Mouse (Mus musculus) limb, embryonic 12.5 days (tissue): ENCODE results near the gene Gla. TPM values are rescaled to one million over a fixed set of nuclear protein-coding genes. Genes with fewer than 3 reads are reported as not detected.
A peak's percentile ranks its signal among the peaks of the same experiment; 100 is the strongest.

Source experiments
- ATAC-seq: fragments of 200-750 bp; cut with Nextera tagmentation; 2 replicates; pipeline ENCODE4 v1.8.0; 2017; ENCODE audit warnings: low read depth, moderate TSS enrichment; ENCODE audit not compliant: insufficient number of reproducible peaks, insufficient read depth, low FRiP score, low TSS enrichment
- H3K27ac ChIP-seq: fragments of 300-500 bp; sonication (generic); 2 replicates; pipeline ENCODE4 v1.5.1; 2016; ENCODE audit warnings: mild to moderate bottlenecking, moderate library complexity
- H3K27me3 ChIP-seq: fragments of 300-500 bp; sonication (generic); 2 replicates; pipeline ENCODE4 v1.6.1; 2016; ENCODE audit warnings: mild to moderate bottlenecking, moderate library complexity
- H3K36me3 ChIP-seq: fragments of 300-500 bp; sonication (generic); 2 replicates; pipeline ENCODE4 v1.6.1; 2016; ENCODE audit warnings: mild to moderate bottlenecking, moderate library complexity
- H3K4me1 ChIP-seq: fragments of 300-500 bp; sonication (generic); replicated peaks from 2 replicates; pipeline ENCODE4 v1.6.1; 2016
- H3K4me2 ChIP-seq: fragments of 300-500 bp; sonication (generic); 2 replicates; pipeline ENCODE4 v1.6.1; 2016; ENCODE audit warnings: mild to moderate bottlenecking, moderate library complexity
- H3K4me3 ChIP-seq: fragments of 300-500 bp; sonication (generic); replicated peaks from 2 replicates; pipeline ENCODE4 v1.5.1; 2016; ENCODE audit warnings: mild to moderate bottlenecking
- H3K9ac ChIP-seq: fragments of 300-500 bp; sonication (generic); replicated peaks from 2 replicates; pipeline ENCODE4 v1.6.1; 2016; ENCODE audit warnings: mild to moderate bottlenecking, moderate library complexity
- H3K9me3 ChIP-seq: fragments of 300-500 bp; sonication (generic); 2 replicates; pipeline ENCODE4 v1.6.1; 2016; ENCODE audit warnings: mild to moderate bottlenecking, moderate library complexity
- WGBS: fragments of 180-500 bp; shearing (Covaris S2); methylation state at CpG from one replicate; pipeline ENCODE4 v1.1.7; 2016; 5-methylcytosine and 5-hydroxymethylcytosine counted together
- polyA plus RNA-seq: library from polyadenylated mRNA; unstranded; fragments of >200 nt; fragmentation: Nextera tagmentation; extraction: Ambion mirVana; gene quantifications from 2 replicates; pipeline ENCODE4 v1.2.1, GENCODE M21; 2016

The Gla gene
- polyA plus RNA-seq, 1 experiment from 2014 or later, result 5.4 TPM

- H3K4me1 ChIP-seq, result no peaks in the 10 kb centered on the region
- H3K4me2 ChIP-seq, result peak overlapping the region; percentile 62
- no peak for ATAC-seq
- H3K9ac ChIP-seq, result peak overlapping the region; percentile 72
- peak overlapping the region; percentile 89; the same call in 1 of the 2 replicates for H3K27ac ChIP-seq
- peaks cover 21% of the 10 kb centered on the region for H3K27me3 ChIP-seq
- H3K9me3 ChIP-seq, result no peaks in the 10 kb centered on the region
- peak overlapping the region; percentile 51 for H3K4me3 ChIP-seq
- 33% methylated on average over 8 of the region's 8 CpGs for WGBS
- H3K36me3 ChIP-seq, result peaks cover 18% of the 10 kb centered on the region
Observed at GRCm38 (mm10) chrX:134586447-134586846, 14.5 kb downstream of the Gla start.

- WGBS, result 20% methylated on average over 45 of the region's 45 CpGs
- Histone ChIP-seq H3K27ac (peak within 1 kb of the TSS; percentile 89), H3K4me2 (peak within 1 kb of the TSS; percentile 62), H3K9me3 (no peaks in the 10 kb centered on the region), H3K27me3 (peaks cover 19% of the 10 kb centered on the region), H3K9ac (peak within 1 kb of the TSS; percentile 72), H3K36me3 (peaks cover 18% of the 10 kb centered on the region), H3K4me1 (no peaks in the 10 kb centered on the region), H3K4me3 (peak within 1 kb of the TSS; percentile 51)
- peak; percentile 94 for ATAC-seq
Observed at GRCm38 (mm10) chrX:134585103-134586002, 15.6 kb downstream of the Gla start, which contains the start of gene Rpl36a. TSS of gene Rpl36a (plus strand) at chrX:134585654.

- Histone ChIP-seq H3K27me3 (peaks cover 18% of the 10 kb centered on the region), H3K9ac (no peak within 1 kb of the TSS), H3K4me3 (no peak within 1 kb of the TSS), H3K9me3 (no peaks in the 10 kb centered on the region), H3K4me1 (no peaks in the 10 kb centered on the region), H3K36me3 (peaks cover 6% of the 10 kb centered on the region; the same call in 1 of the 2 replicates), H3K27ac (no peak within 1 kb of the TSS), H3K4me2 (no peak within 1 kb of the TSS)
- WGBS, result 84% methylated on average over 11 of the region's 11 CpGs
- no peak for ATAC-seq
Observed at GRCm38 (mm10) chrX:134582888-134583669, 17.8 kb downstream of the Gla start, which contains the start of gene Btk. TSS of gene Btk (minus strand) at chrX:134583570.

- H3K27ac ChIP-seq, result no peak overlapping the region
- no peak overlapping the region for H3K9ac ChIP-seq
- H3K27me3 ChIP-seq, result peaks cover 18% of the 10 kb centered on the region
- 81% methylated on average over 11 of the region's 11 CpGs for WGBS
- H3K4me3 ChIP-seq, result no peak overlapping the region
- no peak for ATAC-seq
- H3K9me3 ChIP-seq, result no peaks in the 10 kb centered on the region
- H3K4me1 ChIP-seq, result no peaks in the 10 kb centered on the region
- no peak overlapping the region for H3K4me2 ChIP-seq
- H3K36me3 ChIP-seq, result no peaks in the 10 kb centered on the region
Observed at GRCm38 (mm10) chrX:134582270-134582669, 18.7 kb downstream of the Gla start.

GRCm38 (mm10) chrX:134580528-134581305, 20.2 kb downstream of the Gla start:
- Histone ChIP-seq H3K4me1 (no peaks in the 10 kb centered on the region), H3K9ac (no peak overlapping the region), H3K27ac (no peak overlapping the region), H3K36me3 (no peaks in the 10 kb centered on the region), H3K4me3 (no peak overlapping the region), H3K9me3 (no peaks in the 10 kb centered on the region), H3K27me3 (peaks cover 12% of the 10 kb centered on the region), H3K4me2 (no peak overlapping the region)
- WGBS, result 88% methylated on average over 14 of the region's 14 CpGs
- no peak for ATAC-seq

GRCm38 (mm10) chrX:134577896-134578295, 23.0 kb downstream of the Gla start:
- Histone ChIP-seq H3K27ac (no peak overlapping the region), H3K9me3 (no peaks in the 10 kb centered on the region), H3K27me3 (peaks cover 4% of the 10 kb centered on the region; the same call in 1 of the 2 replicates), H3K4me1 (no peaks in the 10 kb centered on the region), H3K36me3 (no peaks in the 10 kb centered on the region), H3K9ac (no peak overlapping the region), H3K4me2 (no peak overlapping the region), H3K4me3 (no peak overlapping the region)
- no peak for ATAC-seq
- 88% methylated on average over 4 of the region's 4 CpGs for WGBS

- H3K4me3 ChIP-seq, result no peak overlapping the region
- no peaks in the 10 kb centered on the region; the same call in 1 of the 2 replicates for H3K27me3 ChIP-seq
- no peak overlapping the region for H3K4me2 ChIP-seq
- H3K36me3 ChIP-seq, result no peaks in the 10 kb centered on the region
- H3K27ac ChIP-seq, result no peak overlapping the region
- no peak overlapping the region for H3K9ac ChIP-seq
- ATAC-seq, result no peak
- no peaks in the 10 kb centered on the region for H3K9me3 ChIP-seq
- 83% methylated on average over 8 of the region's 8 CpGs for WGBS
- H3K4me1 ChIP-seq, result no peaks in the 10 kb centered on the region
Observed at GRCm38 (mm10) chrX:134566536-134567222, 34.2 kb downstream of the Gla start.

- no peaks in the 10 kb centered on the region for H3K27me3 ChIP-seq
- WGBS, result 94% methylated on average over 4 of the region's 4 CpGs
- no peaks in the 10 kb centered on the region for H3K36me3 ChIP-seq
- no peak overlapping the region for H3K4me3 ChIP-seq
- H3K9me3 ChIP-seq, result no peaks in the 10 kb centered on the region
- no peak overlapping the region for H3K27ac ChIP-seq
- H3K9ac ChIP-seq, result no peak overlapping the region
- no peak overlapping the region for H3K4me2 ChIP-seq
- H3K4me1 ChIP-seq, result no peaks in the 10 kb centered on the region
- ATAC-seq, result no peak
Observed at GRCm38 (mm10) chrX:134564326-134564725, 36.6 kb downstream of the Gla start.

- Histone ChIP-seq H3K27ac (no peak overlapping the region), H3K9ac (no peak overlapping the region), H3K36me3 (no peaks in the 10 kb centered on the region), H3K4me3 (no peak overlapping the region), H3K4me2 (no peak overlapping the region), H3K9me3 (no peaks in the 10 kb centered on the region), H3K4me1 (no peaks in the 10 kb centered on the region), H3K27me3 (no peaks in the 10 kb centered on the region; the same call in 1 of the 2 replicates)
- WGBS, result 70% methylated on average over 6 of the region's 6 CpGs
- no peak for ATAC-seq
Observed at GRCm38 (mm10) chrX:134554425-134554824, 46.5 kb downstream of the Gla start.

- H3K36me3 ChIP-seq, result no peaks in the 10 kb centered on the region
- no peak overlapping the region for H3K4me2 ChIP-seq
- 85% methylated on average over 4 of the region's 4 CpGs for WGBS
- no peak for ATAC-seq
- no peaks in the 10 kb centered on the region for H3K9me3 ChIP-seq
- H3K9ac ChIP-seq, result no peak overlapping the region
- no peaks in the 10 kb centered on the region for H3K4me1 ChIP-seq
- no peak overlapping the region for H3K27ac ChIP-seq
- H3K27me3 ChIP-seq, result no peaks in the 10 kb centered on the region; the same call in 1 of the 2 replicates
- no peak overlapping the region for H3K4me3 ChIP-seq
Observed at GRCm38 (mm10) chrX:134553326-134553725, 47.6 kb downstream of the Gla start.
